Mouse (Mus musculus): ENCODE measurements around the gene Alx3.

DNA sequence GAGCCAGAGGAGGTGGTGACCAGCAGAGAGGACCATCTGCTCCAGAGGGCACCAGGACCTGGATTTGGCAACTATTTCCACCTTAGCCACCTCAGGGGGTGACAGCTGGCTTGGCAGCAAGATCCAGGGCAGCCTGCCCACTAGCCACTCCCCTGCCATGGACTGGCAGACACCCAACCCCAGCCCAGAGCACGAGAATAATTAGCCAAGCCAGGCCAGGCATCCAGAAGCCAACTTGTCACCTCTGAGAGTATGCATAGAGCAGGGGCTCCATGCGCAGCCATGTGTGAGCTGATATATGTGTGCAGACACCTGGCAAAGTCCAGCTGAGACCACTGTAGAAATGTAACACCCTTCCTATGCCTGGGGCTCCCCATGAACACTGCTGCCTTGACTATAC, 47.9 kb upstream of the Alx3 start:
- TF ChIP-seq CTCF (conservative IDR thresholded peaks at IDR 0.05; ENCODE audit: low read length) = no peak
- TF ChIP-seq POU5F1 (IDR thresholded peaks at IDR 0.05; ENCODE audit: borderline replicate concordance, low read length) = no peak
- no peak for TF ChIP-seq NANOG (IDR thresholded peaks at IDR 0.05; ENCODE audit: borderline replicate concordance, low read length)
